Mouse (Mus musculus): ENCODE results near the gene Anxa5.

DNA sequence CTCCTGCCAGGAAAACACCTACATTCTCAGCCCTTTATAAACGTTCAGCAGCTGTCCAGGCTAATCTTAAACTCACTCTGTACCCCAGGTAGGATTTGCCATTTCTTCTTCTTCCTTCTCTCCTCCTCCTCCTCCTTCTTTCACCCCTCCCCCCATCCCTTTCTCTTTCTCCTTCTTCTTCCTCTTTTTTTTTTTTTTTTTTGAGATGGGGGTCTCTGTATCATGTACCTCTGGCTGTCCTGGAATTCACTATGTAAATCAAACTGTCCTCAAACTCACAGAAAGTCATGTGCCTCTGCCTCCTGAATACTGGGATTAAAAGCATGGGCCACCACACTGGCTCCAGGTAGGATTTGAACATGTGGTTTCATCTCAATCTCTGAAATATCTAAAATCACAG is 13.3 kb downstream of the Anxa5 start:
- TF ChIP-seq CTCF (IDR thresholded peaks at IDR 0.05; ENCODE audit: control insufficient read depth, insufficient read depth, low read length) (no peak), POLR2A (IDR thresholded peaks at IDR 0.05; ENCODE audit: borderline replicate concordance, control insufficient read depth, low read depth, low read length) (no peak)
